Mouse (Mus musculus): Measurements from ENCODE around the gene Gnai3. TPM values are rescaled to one million over a fixed set of nuclear protein-coding genes. Genes with fewer than 3 reads are reported as not detected.
A peak's percentile ranks its signal among the peaks of the same experiment; 100 is the strongest.

The Gnai3 gene
- polyA plus RNA-seq, 1 experiment from 2014 or later: 199 TPM

GRCm38 (mm10) chr3:108082251-108082875 is 63.6 kb downstream of the Gnai3 start:
- H3K4me3 ChIP-seq (replicated peaks): peak overlapping the region; percentile 19
- H3K4me2 ChIP-seq: peak overlapping the region; percentile 33; the same call in 1 of the 2 replicates
- peaks cover 48% of the 10 kb centered on the region for H3K4me1 ChIP-seq (replicated peaks)
- ATAC-seq (ENCODE audit: insufficient number of reproducible peaks, insufficient read depth, low FRiP score, low TSS enrichment, low read depth): no peak
- H3K9ac ChIP-seq (replicated peaks): peak overlapping the region; percentile 48
- WGBS: 52% methylated on average over 1 of the region's 1 CpGs
- H3K27ac ChIP-seq: peak overlapping the region; percentile 54; the same call in 1 of the 2 replicates
- no peaks in the 10 kb centered on the region for H3K27me3 ChIP-seq
- H3K36me3 ChIP-seq: peaks cover 33% of the 10 kb centered on the region
- no peaks in the 10 kb centered on the region for H3K9me3 ChIP-seq

DNA sequence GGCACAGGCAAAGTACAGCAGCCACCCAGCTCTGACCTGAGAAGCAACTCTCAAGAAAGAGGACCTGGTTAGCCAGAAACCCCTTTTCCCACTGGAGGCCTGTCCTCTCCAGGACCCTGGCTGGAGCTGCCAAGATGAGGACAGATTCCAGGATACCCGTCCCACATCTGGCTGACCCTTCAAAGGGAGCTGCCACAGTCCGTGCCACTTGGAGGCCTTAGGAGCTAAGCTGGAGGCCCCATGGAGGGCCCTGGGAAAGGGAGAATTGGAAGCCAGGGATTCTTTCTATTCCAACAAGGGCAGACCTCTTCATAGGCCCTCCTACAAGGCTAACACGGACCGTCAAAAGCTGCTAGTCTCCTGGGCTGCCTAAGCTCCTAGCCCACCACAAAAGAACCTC is 64.3 kb downstream of the Gnai3 start:
- H3K9me3 ChIP-seq: no peaks in the 10 kb centered on the region
- H3K9ac ChIP-seq (replicated peaks): peak overlapping the region; percentile 48; the same call in 1 of the 2 replicates
- H3K4me1 ChIP-seq (replicated peaks): peaks cover 42% of the 10 kb centered on the region
- ATAC-seq (ENCODE audit: insufficient number of reproducible peaks, insufficient read depth, low FRiP score, low TSS enrichment, low read depth): no peak
- peak overlapping the region; percentile 33 for H3K4me2 ChIP-seq
- H3K36me3 ChIP-seq: peaks cover 40% of the 10 kb centered on the region
- H3K27me3 ChIP-seq: no peaks in the 10 kb centered on the region
- whole genome bisulfite sequencing: 59% methylated on average over 4 of the region's 4 CpGs
- H3K27ac ChIP-seq: peak overlapping the region; percentile 54
- H3K4me3 ChIP-seq (replicated peaks): peak overlapping the region; percentile 19

GRCm38 (mm10) chr3:108076836-108077235 is 69.1 kb downstream of the Gnai3 start:
- Histone ChIP-seq H3K36me3 (peaks cover 83% of the 10 kb centered on the region), H3K9me3 (no peaks in the 10 kb centered on the region), H3K4me3 (replicated peaks) (no peak overlapping the region), H3K27ac (no peak overlapping the region), H3K27me3 (no peaks in the 10 kb centered on the region), H3K4me1 (replicated peaks) (peaks cover 9% of the 10 kb centered on the region), H3K4me2 (no peak overlapping the region), H3K9ac (replicated peaks) (no peak overlapping the region)
- ATAC-seq (ENCODE audit: insufficient number of reproducible peaks, insufficient read depth, low FRiP score, low TSS enrichment, low read depth): no peak
- WGBS: 96% methylated on average over 9 of the region's 9 CpGs

GRCm38 (mm10) chr3:108072983-108073569 is 72.9 kb downstream of the Gnai3 start:
- Histone ChIP-seq H3K27ac (no peak overlapping the region), H3K27me3 (no peaks in the 10 kb centered on the region), H3K4me2 (no peak overlapping the region), H3K4me1 (replicated peaks) (0 out of 2 replicates have a peak, but pooled peaks cover 3% of the 10 kb centered on the region), H3K9me3 (no peaks in the 10 kb centered on the region), H3K36me3 (peaks cover 57% of the 10 kb centered on the region), H3K4me3 (replicated peaks) (no peak overlapping the region), H3K9ac (replicated peaks) (0 out of 2 replicates have a peak overlapping the region, but pooled peaks have one; percentile 18)
- ATAC-seq (ENCODE audit: insufficient number of reproducible peaks, insufficient read depth, low FRiP score, low TSS enrichment, low read depth): no peak
- WGBS: 85% methylated on average over 10 of the region's 10 CpGs

DNA sequence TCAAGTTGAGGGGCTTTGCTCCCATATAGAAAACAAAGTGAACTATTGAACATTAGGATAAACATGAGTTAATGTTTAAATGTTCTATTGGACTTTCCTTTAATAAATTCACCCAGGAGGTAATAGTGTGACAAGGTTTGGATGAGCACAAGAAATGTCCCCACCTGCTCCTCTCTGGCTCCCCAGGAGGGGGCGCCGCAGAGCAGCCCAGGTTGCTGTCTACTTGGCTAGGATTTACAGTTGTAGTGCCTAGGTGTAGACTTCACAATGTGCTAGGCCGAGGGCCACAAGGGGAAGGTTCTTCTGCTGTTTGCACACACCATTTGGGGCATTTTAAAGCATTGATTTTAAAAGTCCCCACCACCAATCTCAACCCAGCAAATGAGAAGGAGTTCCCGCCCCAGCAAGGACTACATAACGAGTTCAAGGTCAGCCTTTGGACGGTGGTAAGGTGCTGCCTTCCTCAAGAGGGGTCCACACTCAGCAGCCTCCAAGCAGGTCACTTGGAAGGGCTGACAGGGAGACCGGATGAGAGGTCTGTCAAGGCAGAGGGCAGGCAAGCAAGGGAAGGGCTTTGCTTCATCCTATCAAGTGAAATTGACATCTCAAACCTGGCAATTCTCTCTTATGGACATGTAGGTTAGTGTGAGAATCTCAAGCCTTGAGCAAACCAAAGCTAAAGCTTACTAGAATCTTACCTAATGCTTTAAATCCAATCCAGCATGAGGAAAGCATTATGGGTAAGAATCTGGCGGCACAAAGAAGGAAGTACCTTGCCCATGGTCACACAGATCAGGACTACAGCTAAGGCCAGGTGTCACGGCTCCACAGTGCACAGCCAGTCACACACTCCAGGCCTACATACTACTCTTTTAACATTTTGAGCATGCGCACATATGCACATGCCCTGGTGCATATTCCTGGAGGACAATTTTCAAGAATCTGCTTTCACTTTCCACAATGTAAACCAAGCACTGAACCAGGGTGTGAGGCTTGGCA is 75.4 kb downstream of the Gnai3 start:
- Histone ChIP-seq H3K27ac (no peak overlapping the region), H3K36me3 (peaks cover 33% of the 10 kb centered on the region), H3K4me3 (replicated peaks) (no peak overlapping the region), H3K9ac (replicated peaks) (no peak overlapping the region), H3K4me1 (replicated peaks) (0 out of 2 replicates have a peak, but pooled peaks cover 3% of the 10 kb centered on the region), H3K27me3 (no peaks in the 10 kb centered on the region), H3K9me3 (no peaks in the 10 kb centered on the region), H3K4me2 (no peak overlapping the region)
- no peak for ATAC-seq (ENCODE audit: insufficient number of reproducible peaks, insufficient read depth, low FRiP score, low TSS enrichment, low read depth)
- WGBS: 64% methylated on average over 10 of the region's 10 CpGs

DNA sequence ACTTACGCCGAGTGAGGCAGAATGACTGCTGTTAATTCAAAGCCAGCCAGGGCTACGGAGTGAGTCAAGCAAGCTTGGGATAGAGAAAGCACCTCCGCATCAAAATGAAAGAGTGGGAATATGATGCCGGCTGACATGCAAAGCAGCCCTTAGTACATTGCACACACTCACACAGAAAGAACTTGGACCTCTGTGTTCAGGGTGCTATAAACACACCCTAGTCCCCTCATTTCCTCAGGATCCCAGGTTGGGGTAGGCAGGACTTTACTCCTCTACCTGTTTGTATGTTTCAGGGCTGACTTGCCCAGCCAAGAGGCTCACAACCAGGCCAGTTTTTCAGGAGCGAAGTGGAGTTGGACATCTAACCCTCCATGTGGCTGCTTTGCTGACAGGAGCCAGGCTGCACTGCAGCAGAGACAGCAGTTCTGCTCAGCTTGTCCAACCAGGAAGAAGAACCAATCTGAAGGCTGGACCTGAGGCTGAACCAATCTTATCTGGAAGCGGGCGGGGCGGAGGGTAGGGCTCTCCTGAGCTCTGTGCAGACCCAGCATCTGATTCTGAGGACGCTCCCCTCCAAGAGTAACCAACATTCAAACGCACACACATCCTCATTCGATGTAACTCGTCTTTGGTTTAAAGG is 76.6 kb downstream of the Gnai3 start:
- H3K4me2 ChIP-seq: no peak overlapping the region
- H3K9me3 ChIP-seq: no peaks in the 10 kb centered on the region
- H3K27me3 ChIP-seq: no peaks in the 10 kb centered on the region
- no peak for ATAC-seq (ENCODE audit: insufficient number of reproducible peaks, insufficient read depth, low FRiP score, low TSS enrichment, low read depth)
- peaks cover 20% of the 10 kb centered on the region for H3K36me3 ChIP-seq
- H3K27ac ChIP-seq: no peak overlapping the region
- WGBS: 64% methylated on average over 13 of the region's 13 CpGs
- no peak overlapping the region for H3K9ac ChIP-seq (replicated peaks)
- 0 out of 2 replicates have a peak, but pooled peaks cover 3% of the 10 kb centered on the region for H3K4me1 ChIP-seq (replicated peaks)
- no peak overlapping the region for H3K4me3 ChIP-seq (replicated peaks)

DNA sequence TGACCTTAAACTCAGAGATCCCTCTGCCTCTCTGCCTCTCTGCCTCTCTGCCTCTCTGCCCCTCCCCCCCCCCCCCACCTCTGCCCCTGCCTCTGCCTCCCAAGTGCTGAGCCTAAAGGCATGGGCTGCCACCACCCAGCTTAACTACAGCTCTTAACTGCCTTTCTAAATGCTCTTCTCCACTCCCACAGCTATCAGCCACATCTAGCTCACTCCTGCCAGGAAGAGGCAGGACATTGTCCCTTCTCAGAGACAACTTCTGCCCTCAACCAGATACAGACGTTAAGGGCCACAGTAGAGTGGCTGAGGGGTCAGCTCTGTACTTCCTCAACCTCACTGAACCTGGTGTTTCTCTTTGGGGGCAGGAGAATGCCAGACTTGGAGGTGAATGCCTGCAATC is 77.1 kb downstream of the Gnai3 start:
- ATAC-seq (ENCODE audit: insufficient number of reproducible peaks, insufficient read depth, low FRiP score, low TSS enrichment, low read depth): no peak
- no peak overlapping the region for H3K4me3 ChIP-seq (replicated peaks)
- 7% methylated on average over 1 of the region's 1 CpGs for WGBS

GRCm38 (mm10) chr3:108067370-108067934 is 78.5 kb downstream of the Gnai3 start:
- Histone ChIP-seq H3K27ac (no peak overlapping the region), H3K27me3 (no peaks in the 10 kb centered on the region), H3K9me3 (no peaks in the 10 kb centered on the region), H3K9ac (replicated peaks) (no peak overlapping the region), H3K4me3 (replicated peaks) (no peak overlapping the region), H3K4me1 (replicated peaks) (0 out of 2 replicates have a peak, but pooled peaks cover 3% of the 10 kb centered on the region), H3K4me2 (no peak overlapping the region), H3K36me3 (peaks cover 4% of the 10 kb centered on the region; the same call in 1 of the 2 replicates)
- 82% methylated on average over 5 of the region's 6 CpGs for WGBS
- no peak for ATAC-seq (ENCODE audit: insufficient number of reproducible peaks, insufficient read depth, low FRiP score, low TSS enrichment, low read depth)

More for the DNA sequence above, 77.1 kb downstream of the Gnai3 start:
- Histone ChIP-seq H3K4me2 (no peak overlapping the region), H3K36me3 (peaks cover 15% of the 10 kb centered on the region), H3K9me3 (no peaks in the 10 kb centered on the region), H3K4me1 (replicated peaks) (0 out of 2 replicates have a peak, but pooled peaks cover 3% of the 10 kb centered on the region), H3K27me3 (no peaks in the 10 kb centered on the region), H3K27ac (no peak overlapping the region), H3K9ac (replicated peaks) (no peak overlapping the region)

- 80% methylated on average over 9 of the region's 9 CpGs for WGBS
Measured at GRCm38 (mm10) chr3:108065551-108065950, 80.4 kb downstream of the Gnai3 start.

DNA sequence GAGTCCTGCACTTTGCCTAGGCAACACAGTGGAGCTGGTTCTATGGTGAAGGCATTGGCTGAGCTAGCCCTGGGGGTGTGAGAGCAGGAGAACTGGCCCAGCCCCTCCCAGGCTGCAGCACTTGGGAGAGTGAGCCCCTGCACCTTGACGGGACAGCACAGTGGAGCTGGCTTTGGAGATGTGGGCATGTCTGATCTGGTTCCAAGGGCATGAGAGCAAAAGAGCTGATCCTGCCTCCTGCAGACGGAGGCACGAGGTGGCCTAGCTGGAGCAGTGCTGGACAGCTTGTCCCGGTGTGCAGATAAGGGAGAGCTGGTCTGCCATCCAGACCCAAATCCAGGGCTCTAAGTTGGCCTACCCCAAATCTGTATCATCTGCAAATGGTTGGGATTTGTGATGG is 81.3 kb downstream of the Gnai3 start:
- Histone ChIP-seq H3K9me3 (no peaks in the 10 kb centered on the region), H3K27ac (no peak overlapping the region), H3K4me3 (replicated peaks) (no peak overlapping the region), H3K4me1 (replicated peaks) (peaks cover 3% of the 10 kb centered on the region; the same call in 1 of the 2 replicates), H3K4me2 (no peak overlapping the region), H3K36me3 (no peaks in the 10 kb centered on the region), H3K27me3 (no peaks in the 10 kb centered on the region), H3K9ac (replicated peaks) (peak overlapping the region; percentile 27; the same call in 1 of the 2 replicates)
- 67% methylated on average over 4 of the region's 4 CpGs for WGBS
- ATAC-seq (ENCODE audit: insufficient number of reproducible peaks, insufficient read depth, low FRiP score, low TSS enrichment, low read depth): no peak

More at GRCm38 (mm10) chr3:108065551-108065950, 80.4 kb downstream of the Gnai3 start:
- no peak for ATAC-seq (ENCODE audit: insufficient number of reproducible peaks, insufficient read depth, low FRiP score, low TSS enrichment, low read depth)
- Histone ChIP-seq H3K9me3 (no peaks in the 10 kb centered on the region), H3K4me3 (replicated peaks) (no peak overlapping the region), H3K4me1 (replicated peaks) (peaks cover 3% of the 10 kb centered on the region; the same call in 1 of the 2 replicates), H3K36me3 (no peaks in the 10 kb centered on the region), H3K27ac (no peak overlapping the region), H3K4me2 (no peak overlapping the region), H3K9ac (replicated peaks) (no peak overlapping the region; the same call in 1 of the 2 replicates), H3K27me3 (no peaks in the 10 kb centered on the region)

Data from limb, embryonic 12.5 days (tissue).